Mouse (Mus musculus): ENCODE results near the gene Vrk1. TPM values are rescaled to one million over a fixed set of nuclear protein-coding genes. Genes with fewer than 3 reads are reported as not detected.

The Vrk1 gene
- polyA plus RNA-seq (2015; fragmentation: Nextera tagmentation; extraction: Ambion mirVana), result 20.1 and 24.2 TPM in 2 replicates

GRCm38 (mm10) chr12:106010065-106010915 is at the start of gene Vrk1:
Vrk1 (plus strand) TSS chr12:106010228.

Other genes starting within 250 kb of the Vrk1 start
- 101 and 132 TPM in 2 replicates for gene Papola, start 225.5 kb upstream of the Vrk1 start, polyA plus RNA-seq (2015; fragmentation: Nextera tagmentation; extraction: Ambion mirVana)